Mouse (Mus musculus): ENCODE results near the gene Gucy2d. TPM values are rescaled to one million over a fixed set of nuclear protein-coding genes. Genes with fewer than 3 reads are reported as not detected.

Gucy2d gene
- polyA plus RNA-seq, 1 experiment: not detected

DNA sequence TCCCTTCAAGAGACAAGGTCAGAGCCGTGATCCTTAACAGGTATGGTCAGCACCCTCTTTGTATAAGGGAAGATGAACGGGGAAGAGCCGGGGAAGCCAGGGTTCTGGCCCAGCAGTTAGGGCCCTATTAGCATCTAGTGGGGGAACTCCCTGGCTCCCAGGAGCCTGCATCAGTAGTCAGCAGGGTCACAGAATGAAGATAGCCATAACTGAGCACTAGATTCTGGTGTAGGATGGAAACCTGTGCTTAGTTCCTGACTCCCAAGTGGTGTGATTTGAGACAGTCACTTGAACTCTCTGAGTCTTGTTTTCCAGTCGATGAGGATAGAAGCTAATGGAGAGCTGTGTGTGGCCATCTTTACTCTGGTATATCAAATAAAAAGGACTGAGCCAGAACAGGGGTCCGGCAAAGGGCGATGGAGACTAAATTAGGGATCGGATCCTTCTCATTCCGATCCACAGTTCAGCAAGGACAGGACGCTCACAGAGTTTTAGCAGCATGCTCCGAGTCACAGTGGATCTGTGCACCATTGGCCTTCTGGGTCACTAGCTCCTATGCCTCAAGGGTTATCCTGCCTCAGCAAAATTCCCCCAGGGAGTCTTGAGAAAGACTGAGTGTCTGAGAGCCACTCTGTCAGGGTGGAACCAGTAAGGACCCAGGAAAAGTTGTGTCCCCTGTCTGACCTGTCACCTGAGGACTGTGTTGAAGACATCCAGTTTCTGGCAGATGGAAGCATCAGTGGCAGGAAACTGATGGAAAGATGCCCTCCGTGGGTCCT lies 47.2 kb downstream of the Gucy2d start:
- TF ChIP-seq POLR2A (IDR thresholded peaks at IDR 0.05; ENCODE audit: extremely low read depth, insufficient read depth, low read length) (no peak), CTCF (IDR thresholded peaks at IDR 0.05; ENCODE audit: extremely low read depth, insufficient read depth, low read length) (no peak)
- Histone ChIP-seq H3K27ac (ENCODE audit: insufficient read depth, low read length) (no peak overlapping the region), H3K4me1 (ENCODE audit: control insufficient read depth, insufficient read depth, low read length) (peaks cover 6% of the 10 kb centered on the region), H3K4me3 (ENCODE audit: insufficient read depth, low read length) (no peak overlapping the region)

DNA sequence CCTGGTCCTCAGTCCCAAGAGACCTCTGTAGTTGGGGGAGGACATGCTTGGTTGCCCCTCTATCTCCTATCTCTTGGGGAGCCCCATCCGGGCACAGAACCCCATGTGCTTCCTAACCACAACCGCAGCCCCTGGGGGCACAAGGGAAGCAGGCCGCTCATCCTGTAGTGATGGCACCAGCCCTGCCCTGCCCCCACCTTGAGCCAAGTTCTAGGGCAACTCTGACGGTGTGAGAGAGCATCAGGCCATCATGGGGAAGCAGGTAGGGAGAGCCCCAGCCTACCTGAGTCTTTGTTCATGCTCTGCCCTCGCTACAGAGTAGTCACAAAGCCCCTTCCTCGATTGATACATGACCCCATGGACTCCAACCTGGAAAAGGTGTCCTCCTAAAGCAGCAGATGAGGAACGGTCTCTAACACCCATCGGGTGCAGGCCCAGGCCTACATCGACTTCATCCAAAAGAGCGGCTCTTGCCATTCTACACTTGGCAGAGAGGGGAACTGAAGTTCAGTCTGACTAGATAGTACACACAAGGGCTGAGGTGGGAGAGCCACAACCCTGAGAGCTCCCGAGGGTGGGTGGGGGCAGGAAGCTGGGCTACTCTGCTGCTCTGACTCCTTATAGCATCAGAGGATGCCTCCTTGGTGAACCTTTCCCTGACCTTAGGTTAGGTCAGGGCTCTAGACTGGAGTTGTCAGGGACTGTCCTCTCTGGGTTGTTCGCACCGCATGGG lies 48.3 kb downstream of the Gucy2d start:
- no peak for TF ChIP-seq POLR2A (IDR thresholded peaks at IDR 0.05; ENCODE audit: extremely low read depth, insufficient read depth, low read length)
- no peak for TF ChIP-seq CTCF (IDR thresholded peaks at IDR 0.05; ENCODE audit: extremely low read depth, insufficient read depth, low read length)
- H3K4me1 ChIP-seq (ENCODE audit: control insufficient read depth, insufficient read depth, low read length): peaks cover 6% of the 10 kb centered on the region
- no peak overlapping the region for H3K4me3 ChIP-seq (ENCODE audit: insufficient read depth, low read length)
- H3K27ac ChIP-seq (ENCODE audit: insufficient read depth, low read length): no peak overlapping the region

- TF ChIP-seq POLR2A (IDR thresholded peaks at IDR 0.05; ENCODE audit: extremely low read depth, insufficient read depth, low read length) (no peak), CTCF (IDR thresholded peaks at IDR 0.05; ENCODE audit: extremely low read depth, insufficient read depth, low read length) (no peak)
- Histone ChIP-seq H3K27ac (ENCODE audit: insufficient read depth, low read length) (no peak within 1 kb of the TSS), H3K4me3 (ENCODE audit: insufficient read depth, low read length) (peak within 1 kb of the TSS; percentile 33), H3K4me1 (ENCODE audit: control insufficient read depth, insufficient read depth, low read length) (peaks cover 6% of the 10 kb centered on the region)
Measured at GRCm38 (mm10) chr7:98489131-98489530, 48.9 kb downstream of the Gucy2d start, which contains the start of gene Lrrc32. Lrrc32 (plus strand) TSS chr7:98489283.

DNA sequence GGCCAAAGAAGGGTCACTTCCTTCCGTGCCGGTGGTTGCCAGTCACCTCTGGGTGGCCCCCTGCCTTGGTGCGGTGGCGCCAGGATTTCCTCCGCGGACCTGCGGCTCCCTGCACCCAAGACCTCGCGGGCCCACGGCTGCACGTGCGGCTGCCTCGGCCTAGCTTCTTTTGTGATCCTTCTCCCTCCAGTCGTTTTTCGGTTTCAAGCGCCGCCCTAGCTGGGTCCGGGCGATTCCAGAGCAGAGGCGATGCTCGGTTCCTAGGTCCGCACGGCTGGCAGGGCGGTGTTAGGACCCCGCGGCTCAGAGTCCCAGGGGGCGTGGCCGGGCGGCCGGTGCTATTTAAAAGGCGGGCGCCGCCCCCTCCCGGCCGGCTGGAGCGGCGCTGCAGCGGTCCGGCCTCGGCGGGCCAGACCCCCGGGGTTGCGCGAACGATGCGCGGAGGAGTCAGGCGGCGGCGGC lies 49.4 kb downstream of the Gucy2d start:
- H3K4me1 ChIP-seq (ENCODE audit: control insufficient read depth, insufficient read depth, low read length): peaks cover 6% of the 10 kb centered on the region
- H3K27ac ChIP-seq (ENCODE audit: insufficient read depth, low read length): no peak overlapping the region
- TF ChIP-seq POLR2A (IDR thresholded peaks at IDR 0.05; ENCODE audit: extremely low read depth, insufficient read depth, low read length): no peak
- TF ChIP-seq CTCF (IDR thresholded peaks at IDR 0.05; ENCODE audit: extremely low read depth, insufficient read depth, low read length): no peak
- peak overlapping the region; percentile 33 for H3K4me3 ChIP-seq (ENCODE audit: insufficient read depth, low read length)

GRCm38 (mm10) chr7:98490328-98490727 lies 50.1 kb downstream of the Gucy2d start:
- H3K4me3 ChIP-seq (ENCODE audit: insufficient read depth, low read length): peak overlapping the region; percentile 33
- peaks cover 3% of the 10 kb centered on the region for H3K4me1 ChIP-seq (ENCODE audit: control insufficient read depth, insufficient read depth, low read length)
- no peak overlapping the region for H3K27ac ChIP-seq (ENCODE audit: insufficient read depth, low read length)

DNA sequence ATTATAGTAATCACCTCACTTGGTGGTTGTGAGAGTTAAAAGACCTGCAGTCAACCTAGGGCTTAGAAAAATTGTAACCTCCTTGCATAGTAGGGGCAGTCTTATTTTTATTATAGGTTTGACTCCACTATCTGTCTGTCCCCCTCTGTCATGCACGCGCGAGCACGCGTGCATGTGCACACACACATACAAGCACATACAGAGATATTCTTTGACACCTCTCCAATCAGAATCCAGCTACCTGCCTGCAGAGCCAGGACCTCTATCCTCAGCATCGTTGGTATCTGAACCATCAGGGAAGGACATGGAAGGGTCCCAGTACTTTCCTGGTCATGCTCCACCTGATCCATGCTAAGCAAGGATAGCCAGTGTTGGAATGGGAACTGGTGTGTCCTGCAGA lies 50.7 kb downstream of the Gucy2d start:
- Histone ChIP-seq H3K4me3 (ENCODE audit: insufficient read depth, low read length) (no peak overlapping the region; the same call in 1 of the 2 replicates), H3K27ac (ENCODE audit: insufficient read depth, low read length) (no peak overlapping the region), H3K4me1 (ENCODE audit: control insufficient read depth, insufficient read depth, low read length) (no peaks in the 10 kb centered on the region; the same call in 1 of the 2 replicates)
- TF ChIP-seq POLR2A (IDR thresholded peaks at IDR 0.05; ENCODE audit: extremely low read depth, insufficient read depth, low read length): no peak
- no peak for TF ChIP-seq CTCF (IDR thresholded peaks at IDR 0.05; ENCODE audit: extremely low read depth, insufficient read depth, low read length)

More at GRCm38 (mm10) chr7:98490328-98490727, 50.1 kb downstream of the Gucy2d start:
- no peak for TF ChIP-seq POLR2A (IDR thresholded peaks at IDR 0.05; ENCODE audit: extremely low read depth, insufficient read depth, low read length)
- TF ChIP-seq CTCF (IDR thresholded peaks at IDR 0.05; ENCODE audit: extremely low read depth, insufficient read depth, low read length): no peak

GRCm38 (mm10) chr7:98491451-98492200 lies 51.4 kb downstream of the Gucy2d start:
- Histone ChIP-seq H3K4me1 (ENCODE audit: control insufficient read depth, insufficient read depth, low read length) (no peaks in the 10 kb centered on the region), H3K4me3 (ENCODE audit: insufficient read depth, low read length) (no peak overlapping the region), H3K27ac (ENCODE audit: insufficient read depth, low read length) (no peak overlapping the region)
- TF ChIP-seq CTCF (IDR thresholded peaks at IDR 0.05; ENCODE audit: extremely low read depth, insufficient read depth, low read length) (no peak), POLR2A (IDR thresholded peaks at IDR 0.05; ENCODE audit: extremely low read depth, insufficient read depth, low read length) (no peak)

GRCm38 (mm10) chr7:98492331-98492730 lies 52.1 kb downstream of the Gucy2d start:
- Histone ChIP-seq H3K27ac (ENCODE audit: insufficient read depth, low read length) (no peak overlapping the region; the same call in 1 of the 2 replicates), H3K4me1 (ENCODE audit: control insufficient read depth, insufficient read depth, low read length) (no peaks in the 10 kb centered on the region), H3K4me3 (ENCODE audit: insufficient read depth, low read length) (no peak overlapping the region)
- TF ChIP-seq CTCF (IDR thresholded peaks at IDR 0.05; ENCODE audit: extremely low read depth, insufficient read depth, low read length) (no peak), POLR2A (IDR thresholded peaks at IDR 0.05; ENCODE audit: extremely low read depth, insufficient read depth, low read length) (no peak)

GRCm38 (mm10) chr7:98493307-98493706 lies 53.1 kb downstream of the Gucy2d start:
- H3K27ac ChIP-seq (ENCODE audit: insufficient read depth, low read length): no peak overlapping the region
- H3K4me3 ChIP-seq (ENCODE audit: insufficient read depth, low read length): no peak overlapping the region
- H3K4me1 ChIP-seq (ENCODE audit: control insufficient read depth, insufficient read depth, low read length): no peaks in the 10 kb centered on the region
- no peak for TF ChIP-seq CTCF (IDR thresholded peaks at IDR 0.05; ENCODE audit: extremely low read depth, insufficient read depth, low read length)
- no peak for TF ChIP-seq POLR2A (IDR thresholded peaks at IDR 0.05; ENCODE audit: extremely low read depth, insufficient read depth, low read length)

Measured in cortical plate, adult 2 months (tissue).